Mouse (Mus musculus) heart, postnatal 36 days (tissue): ENCODE measurements around the gene Fgf14. TPM values are rescaled to one million over a fixed set of nuclear protein-coding genes. Genes with fewer than 3 reads are reported as not detected.
"Not testable (repeated sequence)": the region's sequence is repeated elsewhere in the genome, so short reads cannot be mapped to it uniquely, and the experiment has no call there.

Experiments
- DNase-seq, 2 experiments: peaks; one replicate each; pipeline ENCODE4 v3.0.0; 2021 to 2022
- intact Hi-C: fragments of 180-260 bp; cut with DNase I; formaldehyde crosslinking; loops from one replicate; pipeline ENCODE4 v1.15.1; 2025
- total RNA-seq, 2 experiments: library from RNA; stranded (reverse); gene quantifications; 2 replicates each; pipeline ENCODE4 v1.2.3; 2021

The Fgf14 gene
- 1 to 10 TPM; 1.4 to 1.7 TPM for total RNA-seq

- intact Hi-C loops, result loop anchor here (10.0 kb wide), 1 partner anchor 272 kb away; no protein-coding TSS in a partner anchor
- DNase-seq, result no peak
Measured at GRCm38 (mm10) chr14:124676506-124677177, at the start of gene Fgf14. Gene Fgf14 (minus strand): TSS chr14:124677127.

- peak; percentile 2 to 3 for DNase-seq
- intact Hi-C loops, result loop anchor here (10.0 kb wide), 1 partner anchor 273 kb away; no protein-coding TSS in a partner anchor
Measured at GRCm38 (mm10) chr14:124677379-124677778, 452 bp upstream of the Fgf14 start.

GRCm38 (mm10) chr14:124675654-124676505 is 1.0 kb downstream of the Fgf14 start:
- intact Hi-C loops, result loop anchor here (10.0 kb wide), 1 partner anchor 271 kb away; no protein-coding TSS in a partner anchor
- DNase-seq, result peak; percentile 3

- peak in 1 of 2 experiments; percentile 3 for DNase-seq
- intact Hi-C loops, result loop anchor here (10.0 kb wide), 1 partner anchor 270 kb away; no protein-coding TSS in a partner anchor
Measured at GRCm38 (mm10) chr14:124675142-124675653, 1.7 kb downstream of the Fgf14 start.

- intact Hi-C loops, result loop anchor here (10.0 kb wide), 1 partner anchor 270 kb away; no protein-coding TSS in a partner anchor
- DNase-seq, result no peak
Measured at GRCm38 (mm10) chr14:124674536-124675141, 2.3 kb downstream of the Fgf14 start.

GRCm38 (mm10) chr14:124669739-124670138 is 7.2 kb downstream of the Fgf14 start:
- intact Hi-C loops, result loop anchor here (10.0 kb wide), 1 partner anchor 265 kb away; no protein-coding TSS in a partner anchor
- DNase-seq, result no peak

- intact Hi-C loops, result no loop called here
- no peak for DNase-seq
Measured at GRCm38 (mm10) chr14:124642822-124643221, 34.1 kb downstream of the Fgf14 start.

- intact Hi-C loops, result no loop called here
- DNase-seq, result no peak
Measured at GRCm38 (mm10) chr14:124634881-124635280, 42.0 kb downstream of the Fgf14 start.

GRCm38 (mm10) chr14:124613473-124613872 is 63.5 kb downstream of the Fgf14 start:
- intact Hi-C loops, result no loop called here
- no peak for DNase-seq

- intact Hi-C loops, result no loop called here
- DNase-seq, result no peak
Measured at GRCm38 (mm10) chr14:124606036-124606711, 70.8 kb downstream of the Fgf14 start.

GRCm38 (mm10) chr14:124605031-124605743 is 71.7 kb downstream of the Fgf14 start:
- intact Hi-C loops, result no loop called here
- no peak for DNase-seq

GRCm38 (mm10) chr14:124576571-124576970 is 100.4 kb downstream of the Fgf14 start:
- no peak for DNase-seq
- intact Hi-C loops, result no loop called here

GRCm38 (mm10) chr14:124575130-124575885 is 101.6 kb downstream of the Fgf14 start:
- DNase-seq, result no peak
- intact Hi-C loops, result no loop called here

GRCm38 (mm10) chr14:124566445-124566844 is 110.5 kb downstream of the Fgf14 start:
- intact Hi-C loops, result no loop called here
- peak in 1 of 2 experiments; percentile 4 for DNase-seq

GRCm38 (mm10) chr14:124561544-124561943 is 115.4 kb downstream of the Fgf14 start:
- DNase-seq, result no peak
- intact Hi-C loops, result no loop called here

- intact Hi-C loops, result no loop called here
- no peak for DNase-seq
Measured at GRCm38 (mm10) chr14:124536106-124536505, 140.8 kb downstream of the Fgf14 start.

GRCm38 (mm10) chr14:124535376-124535775 is 141.6 kb downstream of the Fgf14 start:
- DNase-seq, intact Hi-C loops: not testable (repeated sequence)

- intact Hi-C loops, result no loop called here
- DNase-seq, result no peak
Measured at GRCm38 (mm10) chr14:124532051-124532450, 144.9 kb downstream of the Fgf14 start.

- intact Hi-C loops, result no loop called here
- no peak for DNase-seq
Measured at GRCm38 (mm10) chr14:124512009-124512408, 164.9 kb downstream of the Fgf14 start.
